Mouse (Mus musculus) adrenal gland, postnatal 25 days (tissue): Measurements from ENCODE around the gene Atp5mpl. TPM values are rescaled to one million over a fixed set of nuclear protein-coding genes. Genes with fewer than 3 reads are reported as not detected.

Source experiments
- DNase-seq: peaks from one replicate; pipeline ENCODE4 v3.0.0; 2021; ENCODE audit warnings: mixed read lengths
- total RNA-seq: library from RNA; stranded (reverse); gene quantifications from 2 replicates; pipeline ENCODE4 v1.2.3, GENCODE M21; 2021

Gene Atp5mpl
- total RNA-seq, 1 experiment from 2014 or later = 333 TPM

- DNase-seq = no peak
Measured at GRCm38 (mm10) chr12:111912802-111913201, 54.0 kb downstream of the Atp5mpl start.

- no peak for DNase-seq
Measured at GRCm38 (mm10) chr12:111911796-111912195, 55.0 kb downstream of the Atp5mpl start.

Other genes with a start within 250 kb of the Atp5mpl start
- gene Klc1, start 208.1 kb downstream of the Atp5mpl start, total RNA-seq = 118 and 144 TPM in 2 replicates
- 14.7 and 17.7 TPM in 2 replicates for gene Xrcc3, start 153.1 kb downstream of the Atp5mpl start, total RNA-seq
- 99.4 and 105 TPM in 2 replicates for gene Zfyve21, start 152.8 kb downstream of the Atp5mpl start, total RNA-seq
- 16.3 and 18.1 TPM in 2 replicates for gene Ppp1r13b, start 58.9 kb downstream of the Atp5mpl start, total RNA-seq
- not detected in 2 replicates for gene Tdrd9, start 4.6 kb upstream of the Atp5mpl start, total RNA-seq
- gene Rd3l, start 14.3 kb upstream of the Atp5mpl start, total RNA-seq = not detected in 2 replicates
- 35.6 and 47.0 TPM in 2 replicates for gene Aspg, start 139.7 kb upstream of the Atp5mpl start, total RNA-seq
- gene Kif26a, start 179.2 kb upstream of the Atp5mpl start, total RNA-seq = 7.4 and 13.7 TPM in 2 replicates